Comparison of ENCODE assay signal across 8 mouse cellular contexts in genomic region chr4:137722692-137723427, GRCm38 (mm10). TPM values are rescaled to one million over a fixed set of nuclear protein-coding genes. Genes with fewer than 3 reads are reported as not detected.
DNase-seq lines count a peak whose midpoint lies in the region; ATAC-seq and TF ChIP-seq lines count a peak whose summit lies in the region.

No protein-coding gene starts in this region.

- H3K9me3 ChIP-seq in forebrain, postnatal 0 days (ENCODE audit: low read length): no peaks in the 10 kb centered on the region
- H3K9me3 ChIP-seq in hindbrain, embryonic 12.5 days (replicated peaks): no peaks in the 10 kb centered on the region

- peak overlapping the region; percentile 42; the same call in 1 of the 2 replicates for H3K9ac ChIP-seq in forebrain, postnatal 0 days
- H3K9ac ChIP-seq in hindbrain, embryonic 12.5 days: peak overlapping the region; percentile 46; the same call in 1 of the 2 replicates

- WGBS in forebrain, postnatal 0 days: 30% methylated on average over 12 of the region's 12 CpGs
- 24% methylated on average over 12 of the region's 12 CpGs for WGBS in hindbrain, embryonic 12.5 days
- WGBS in macrophage (ENCODE audit: missing documents): 13% methylated on average over 11 of the region's 12 CpGs

- H3K79me2 ChIP-seq in macrophage (ENCODE audit: inconsistent target): no peaks in the 10 kb centered on the region

- H3K4me3 ChIP-seq in forebrain, postnatal 0 days (ENCODE audit: low read depth, low read length): no peak overlapping the region
- H3K4me3 ChIP-seq in hindbrain, embryonic 12.5 days: no peak overlapping the region
- peak overlapping the region; percentile 22; the same call in 1 of the 2 replicates for H3K4me3 ChIP-seq in macrophage (ENCODE audit: inconsistent target)

- TF ChIP-seq CTCF in forebrain, postnatal 0 days (IDR thresholded peaks at IDR 0.05; ENCODE audit: low read depth): peak; percentile 98

- 0 out of 2 replicates have a peak, but pooled peaks cover 7% of the 10 kb centered on the region for H3K4me1 ChIP-seq in forebrain, postnatal 0 days (ENCODE audit: insufficient read depth)
- peaks cover 50% of the 10 kb centered on the region for H3K4me1 ChIP-seq in hindbrain, embryonic 12.5 days

- no peaks in the 10 kb centered on the region for H3K27me3 ChIP-seq in forebrain, postnatal 0 days (ENCODE audit: insufficient read depth, low read length)
- peaks cover 36% of the 10 kb centered on the region for H3K27me3 ChIP-seq in hindbrain, embryonic 12.5 days

- peak; percentile 77 to 91 for DNase-seq in adrenal gland, adult (ENCODE audit: inconsistent age in 2 of 2, low spot score in 1 of 2)
- DNase-seq in adrenal gland, adult 8-10 months: no peak
- peak; percentile 82 for DNase-seq in cerebellum, adult 8-10 months
- DNase-seq in forebrain, postnatal 0 days: peak; percentile 92
- peak; percentile 76 to 81 for DNase-seq in layer of hippocampus, postnatal 36 days
- DNase-seq in right cerebral cortex, postnatal 10 days (ENCODE audit: low spot score in 2 of 2): peak; percentile 85 to 86

- H3K36me3 ChIP-seq in forebrain, postnatal 0 days (ENCODE audit: insufficient read depth): peaks cover 11% of the 10 kb centered on the region; the same call in 1 of the 2 replicates
- H3K36me3 ChIP-seq in hindbrain, embryonic 12.5 days: peaks cover 3% of the 10 kb centered on the region; the same call in 1 of the 2 replicates
- no peaks in the 10 kb centered on the region for H3K36me3 ChIP-seq in macrophage (ENCODE audit: inconsistent target)

- H3K27ac ChIP-seq in forebrain, postnatal 0 days (ENCODE audit: low read depth, low read length): no peak overlapping the region; the same call in 1 of the 2 replicates
- H3K27ac ChIP-seq in hindbrain, embryonic 12.5 days: no peak overlapping the region
- H3K27ac ChIP-seq in macrophage: peak overlapping the region; percentile 41; the same call in 1 of the 2 replicates

- ATAC-seq in forebrain, postnatal 0 days: peak; percentile 75
- ATAC-seq in hindbrain, embryonic 12.5 days (ENCODE audit: low FRiP score): no peak

- H3K4me2 ChIP-seq in forebrain, postnatal 0 days (ENCODE audit: low read depth): peak overlapping the region; percentile 34
- H3K4me2 ChIP-seq in hindbrain, embryonic 12.5 days (replicated peaks): peak overlapping the region; percentile 26

RNA-seq across cellular contexts. Expression of gene Rap1gap, which starts 58.3 kb away (rescaled TPM):
- 100 to 1,000 TPM; 108 to 376 (median 251) TPM for total RNA-seq in adrenal gland, adult 8-10 months (2022)
- 113 and 128 TPM in 2 replicates for total RNA-seq in forebrain, postnatal 0 days (2014; rRNA removed)
- polyA plus RNA-seq in forebrain, postnatal 0 days (2015; fragmentation: Nextera tagmentation; extraction: Ambion mirVana): 63.9 and 74.3 TPM in 2 replicates
- polyA plus RNA-seq in hindbrain, embryonic 12.5 days (2016; fragmentation: Nextera tagmentation; extraction: Ambion mirVana): 17.1 and 19.8 TPM in 2 replicates
- total RNA-seq in layer of hippocampus, postnatal 36 days (2021): 100 to 1,000 TPM; 273 to 281 TPM
- 10 to 100 TPM in 11 of 26 experiments, 1 to 10 TPM in 15; 3.1 to 21.0 (median 9.5) TPM for total RNA-seq in macrophage (2018; cell fraction: chromatin; rRNA removed)
- total RNA-seq in macrophage (2018; cell fraction: cytosol; rRNA removed): 1 to 10 TPM in 25 of 26 experiments, under 1 TPM in 1; 0.81 to 3.8 (median 1.6) TPM
- total RNA-seq in macrophage (2018; cell fraction: nucleus; rRNA removed): 10 to 100 TPM in 11 of 26 experiments, 1 to 10 TPM in 15; 2.8 to 17.7 (median 9.5) TPM
- polyA plus RNA-seq in macrophage (2018): 0.75 to 3.4 TPM (median 1.3 TPM) in 3 replicates
